Mouse (Mus musculus) ES-E14 (cell line): ENCODE measurements at regions not wholly inside any gene's neighbourhood (a gene's known extent, or its start where the extent isn't known, plus 50 kb on each side); places are given as distances from the start of the nearest gene placed in this dataset.

ENCODE experiments used
- DNase-seq: peaks from one replicate; pipeline ENCODE4 v3.0.0-alpha.2; 2013; ENCODE audit warnings: low read depth, low spot score
- H3K27ac ChIP-seq: 2 replicates; pipeline ENCODE4 v1.5.1; 2012; ENCODE audit warnings: low read depth, mild to moderate bottlenecking, low read length, moderate library complexity, mixed read lengths; ENCODE audit not compliant: poor library complexity, insufficient read depth, severe bottlenecking
- H3K36me3 ChIP-seq: 2 replicates; pipeline ENCODE4 v1.6.1; 2012; ENCODE audit warnings: mild to moderate bottlenecking, low read length, moderate library complexity, mixed read lengths; ENCODE audit not compliant: control insufficient read depth, poor library complexity, insufficient read depth, severe bottlenecking
- H3K4me1 ChIP-seq, 2 experiments: fragments of 150-350 bp in 1 of 2; sonication (generic) in 1 of 2; 2 replicates each; pipeline ENCODE4 v1.6.1; 2012; ENCODE audit warnings: low read length in 2 of 2, mild to moderate bottlenecking in 1 of 2, mixed read lengths in 1 of 2; ENCODE audit not compliant: control insufficient read depth in 2 of 2, insufficient read depth in 2 of 2, poor library complexity in 1 of 2
- H3K4me3 ChIP-seq, 2 experiments: fragments of 150-350 bp in 1 of 2; sonication (generic) in 1 of 2; 2 replicates each; pipeline ENCODE4 v1.5.1; 2012; ENCODE audit warnings: low read length in 2 of 2, low read depth in 1 of 2, mild to moderate bottlenecking in 1 of 2, mixed read lengths in 1 of 2; ENCODE audit not compliant: insufficient read depth in 1 of 2, poor library complexity in 1 of 2, severe bottlenecking in 1 of 2
- H3K9ac ChIP-seq: 2 replicates; pipeline ENCODE4 v1.6.1; 2012; ENCODE audit warnings: low read depth, mild to moderate bottlenecking, low read length, mixed read lengths; ENCODE audit not compliant: poor library complexity, insufficient read depth, severe bottlenecking
- H3K9me3 ChIP-seq: fragments of 150-350 bp; sonication (generic); 2 replicates; pipeline ENCODE4 v1.6.1; 2012; ENCODE audit warnings: low read depth, mild to moderate bottlenecking, low read length; ENCODE audit not compliant: control insufficient read depth, insufficient read depth
- CHD2 ChIP-seq: IDR thresholded peaks from 2 replicates; pipeline ENCODE4 v1.6.1; 2014; ENCODE audit warnings: mild to moderate bottlenecking, low read depth, low read length, inconsistent platforms
- HCFC1 ChIP-seq: IDR thresholded peaks from 2 replicates; pipeline ENCODE4 v1.6.1; 2012; ENCODE audit warnings: low read length, inconsistent platforms, borderline replicate concordance; ENCODE audit not compliant: insufficient read depth
- MAFK ChIP-seq: IDR thresholded peaks from 2 replicates; pipeline ENCODE4 v1.6.1; 2014; ENCODE audit warnings: mild to moderate bottlenecking, low read depth, low read length, inconsistent platforms; ENCODE audit not compliant: insufficient read depth
- ZC3H11A ChIP-seq: IDR thresholded peaks from 2 replicates; pipeline ENCODE4 v1.6.1; 2012; ENCODE audit warnings: low read depth, mild to moderate bottlenecking, inconsistent platforms, low read length, borderline replicate concordance
- ZNF384 ChIP-seq: IDR thresholded peaks from 2 replicates; pipeline ENCODE4 v1.6.1; 2012; ENCODE audit warnings: low read depth, low read length, inconsistent platforms
- in situ Hi-C, 2 experiments: fragments of 600-800 bp; cut with MboI; formaldehyde crosslinking; loops; one replicate each; pipeline ENCODE4 v1.15.1; 2025; ENCODE audit warnings: low sequenced_read_pairs in 2 of 2, inconsistent platforms in 1 of 2; ENCODE audit not compliant: unreplicated experiment in 2 of 2

DNA sequence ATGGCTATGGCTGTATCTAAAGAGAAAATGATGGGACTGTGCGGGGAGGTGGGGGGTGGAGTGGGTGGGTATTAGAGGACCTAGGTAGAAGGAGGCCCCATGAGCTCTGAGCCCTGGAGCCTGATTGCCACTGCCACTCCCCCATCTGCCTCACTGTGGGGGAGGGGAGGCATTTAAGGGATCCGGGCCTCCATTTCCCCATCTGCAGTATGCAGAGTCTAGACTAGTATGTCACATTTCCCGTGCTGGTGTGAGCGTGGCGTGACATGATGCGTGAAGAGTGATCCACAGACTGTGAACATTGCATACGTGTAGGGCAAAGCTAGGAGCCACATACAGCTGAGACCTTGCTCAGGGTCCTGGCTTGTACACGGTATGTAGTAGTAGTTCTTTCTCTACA is 140.7 kb downstream of the Pja1 start:
- H3K36me3 ChIP-seq = no peaks in the 10 kb centered on the region
- no peak overlapping the region for H3K27ac ChIP-seq
- no peak overlapping the region for H3K9ac ChIP-seq
- no peak for TF ChIP-seq ZC3H11A
- no peak for TF ChIP-seq ZNF384
- no peak for TF ChIP-seq CHD2
- no peak for TF ChIP-seq HCFC1
- TF ChIP-seq MAFK = no peak
- in situ Hi-C loops = no loop called here
- H3K4me3 ChIP-seq = no peak overlapping the region
- no peak for DNase-seq
- peaks cover 3 to 20% of the 10 kb centered on the region in 2 experiments; a peak in 3 of 4 replicates for H3K4me1 ChIP-seq
- H3K9me3 ChIP-seq = no peaks in the 10 kb centered on the region

DNA sequence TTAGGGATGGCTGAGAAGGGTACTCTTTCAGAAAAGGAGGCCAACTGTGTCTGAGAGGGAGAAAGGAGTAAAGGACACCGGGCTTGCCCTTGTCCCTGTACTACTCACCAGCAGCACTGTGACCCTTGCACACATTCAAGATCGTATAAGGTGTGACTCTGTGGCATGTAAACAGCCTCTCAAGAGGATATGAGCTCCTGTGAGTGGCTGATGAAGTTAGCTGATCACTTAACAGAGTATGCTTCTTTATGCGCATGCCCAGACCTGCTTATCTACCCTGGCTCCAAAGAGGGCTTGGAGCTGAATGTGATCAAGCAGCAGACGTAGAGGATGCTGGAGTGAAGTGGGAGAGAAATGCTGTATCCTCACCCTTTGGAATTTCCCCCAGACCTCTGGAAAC is 142.5 kb downstream of the Pja1 start:
- peaks cover 3 to 13% of the 10 kb centered on the region in 2 experiments; a peak in 3 of 4 replicates for H3K4me1 ChIP-seq
- TF ChIP-seq ZC3H11A (no peak), CHD2 (no peak), MAFK (no peak)
- DNase-seq = no peak
- in situ Hi-C loops = no loop called here
- H3K9ac ChIP-seq = no peak overlapping the region
- H3K4me3 ChIP-seq = no peak overlapping the region
- H3K9me3 ChIP-seq = no peaks in the 10 kb centered on the region
- H3K36me3 ChIP-seq = no peaks in the 10 kb centered on the region
- H3K27ac ChIP-seq = no peak overlapping the region

DNA sequence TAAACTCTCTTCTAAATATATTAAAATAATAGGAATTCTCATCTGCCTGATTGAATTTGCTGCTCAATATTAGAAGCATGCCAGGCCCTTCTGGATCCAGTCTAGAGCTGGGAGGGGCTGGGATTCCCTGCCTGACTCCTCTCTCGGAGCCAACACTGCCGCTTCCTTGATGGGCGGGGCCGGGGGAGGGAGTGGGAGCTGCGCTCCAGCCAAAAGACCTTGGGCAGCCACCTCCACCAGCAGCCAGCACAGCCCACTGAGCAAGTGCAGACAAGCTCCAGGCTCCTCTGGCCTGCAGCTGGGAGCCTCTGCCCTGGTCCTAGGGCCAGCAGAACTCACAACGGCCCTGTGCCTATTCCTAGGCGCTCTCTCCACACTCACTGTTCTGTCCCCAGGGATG is 144.9 kb downstream of the Pja1 start:
- no peak overlapping the region for H3K4me3 ChIP-seq
- H3K27ac ChIP-seq = no peak overlapping the region; the same call in 1 of the 2 replicates
- H3K9me3 ChIP-seq = no peaks in the 10 kb centered on the region
- peaks cover 3 to 11% of the 10 kb centered on the region in 2 experiments; a peak in 3 of 4 replicates for H3K4me1 ChIP-seq
- H3K36me3 ChIP-seq = no peaks in the 10 kb centered on the region
- in situ Hi-C loops = no loop called here
- no peak for DNase-seq
- TF ChIP-seq CHD2 = no peak
- no peak for TF ChIP-seq ZNF384
- no peak overlapping the region for H3K9ac ChIP-seq

DNA sequence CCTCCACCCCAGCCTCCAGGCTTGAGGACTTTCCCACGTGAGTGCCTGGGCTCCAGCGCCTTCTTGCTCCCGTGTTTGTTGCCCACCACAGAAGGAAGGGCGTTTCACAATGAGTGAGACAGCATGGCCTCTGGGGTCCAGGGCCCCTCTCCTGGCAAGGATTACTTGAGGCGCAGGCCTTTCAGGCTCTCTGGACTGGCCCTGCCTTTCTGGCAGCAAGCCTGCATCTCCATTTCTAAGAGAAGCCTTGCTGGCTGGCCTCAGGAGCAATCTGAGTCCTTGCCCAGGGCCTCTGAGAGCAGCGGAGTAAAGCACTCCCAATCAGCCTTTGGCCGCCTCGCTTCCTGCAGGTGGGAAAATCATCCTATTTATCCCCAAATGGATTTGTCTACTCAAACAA is 145.6 kb downstream of the Pja1 start:
- Histone ChIP-seq H3K36me3 (no peaks in the 10 kb centered on the region), H3K4me3 (no peak overlapping the region), H3K9ac (no peak overlapping the region), H3K4me1 (peaks cover 2 to 10% of the 10 kb centered on the region in 2 experiments; a peak in 3 of 4 replicates), H3K27ac (no peak overlapping the region), H3K9me3 (no peaks in the 10 kb centered on the region)
- no peak for DNase-seq
- in situ Hi-C loops = no loop called here
- TF ChIP-seq MAFK = no peak
- no peak for TF ChIP-seq ZNF384
- no peak for TF ChIP-seq HCFC1
- no peak for TF ChIP-seq CHD2
- no peak for TF ChIP-seq ZC3H11A

DNA sequence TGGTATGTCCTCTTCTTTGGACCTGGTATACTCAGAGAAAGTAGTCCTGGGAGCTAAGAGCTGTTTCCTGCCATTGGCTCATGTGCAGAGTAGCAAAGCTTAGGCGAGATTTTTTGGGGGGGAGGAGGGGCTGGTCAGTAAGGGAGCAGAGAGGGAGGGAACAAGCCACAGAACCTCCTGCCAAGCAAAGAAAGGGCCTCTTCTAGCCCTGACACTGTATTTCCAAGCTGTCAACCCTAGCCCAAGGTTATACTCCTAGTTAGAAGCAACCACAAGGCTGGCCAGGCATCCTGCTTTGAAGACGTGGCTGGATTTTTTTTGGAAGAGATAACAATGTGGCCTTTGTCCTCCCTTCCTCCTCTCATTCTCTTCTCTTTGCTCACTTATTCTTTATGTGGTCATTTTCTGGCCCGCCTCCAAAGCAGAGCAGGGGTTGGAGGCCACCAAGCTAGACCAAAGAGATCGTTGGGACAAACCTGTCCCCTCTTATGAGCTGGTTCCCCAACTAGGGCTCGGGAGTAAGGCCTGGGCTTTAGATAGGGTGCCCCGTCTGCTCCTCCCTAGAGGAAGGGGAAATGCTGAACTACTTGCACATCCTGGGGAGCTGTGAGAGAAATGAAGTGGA is 146.4 kb downstream of the Pja1 start:
- no peak for TF ChIP-seq ZNF384
- no peak for TF ChIP-seq CHD2
- TF ChIP-seq ZC3H11A = no peak
- TF ChIP-seq HCFC1 = no peak
- TF ChIP-seq MAFK = no peak
- in situ Hi-C loops = no loop called here
- Histone ChIP-seq H3K4me1 (peaks cover 2 to 11% of the 10 kb centered on the region in 2 experiments; a peak in 3 of 4 replicates), H3K27ac (no peak overlapping the region), H3K9ac (no peak overlapping the region), H3K9me3 (no peaks in the 10 kb centered on the region), H3K4me3 (no peak overlapping the region), H3K36me3 (no peaks in the 10 kb centered on the region)
- no peak for DNase-seq
